Mouse (Mus musculus): ENCODE results near the gene Myzap.

DNA sequence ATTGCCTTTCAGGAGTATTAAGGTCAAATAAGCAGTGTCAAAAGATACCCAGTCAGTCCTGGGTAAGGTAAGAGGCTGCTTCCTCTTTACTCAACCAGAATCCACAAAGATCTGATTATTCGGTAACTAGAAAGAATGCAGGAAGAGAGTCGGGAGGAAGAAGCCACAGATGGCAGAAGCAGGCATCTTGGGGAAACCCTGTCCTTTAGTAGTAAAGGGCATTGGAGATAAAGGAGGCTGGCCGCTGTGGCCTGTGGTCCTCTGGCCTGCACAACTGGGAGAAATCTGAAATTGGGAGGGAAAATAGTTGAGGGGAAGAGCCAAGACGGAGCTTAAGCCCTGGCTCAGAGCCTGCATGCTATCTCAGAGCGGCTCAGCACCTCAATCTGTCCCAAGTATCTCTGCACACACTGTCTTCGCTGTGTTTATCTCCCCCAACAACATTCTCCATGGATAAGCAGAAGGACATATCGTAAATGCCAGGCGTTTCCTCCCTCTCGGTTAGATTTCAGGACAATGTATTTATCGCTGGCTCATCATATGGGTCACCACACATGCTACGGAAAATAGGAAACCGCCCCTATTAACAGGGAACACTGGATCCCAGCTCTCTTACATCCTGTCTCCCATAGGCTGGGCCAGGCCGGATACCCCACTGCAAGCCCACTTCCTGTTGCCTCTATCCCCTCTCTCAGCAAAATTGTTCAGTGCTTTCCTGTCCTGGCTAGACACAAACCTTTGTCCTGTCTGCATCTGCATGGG, 14.3 kb upstream of the Myzap start:
- TF ChIP-seq GATA1 (IDR thresholded peaks at IDR 0.05; ENCODE audit: low read length) (peak; percentile 71), TAL1 (IDR thresholded peaks at IDR 0.05; ENCODE audit: low read length) (peak; percentile 75)

Data from erythroblast, embryonic 14.5 days (primary cell).